Mouse (Mus musculus): ENCODE results near the gene Angpt4. TPM values are rescaled to one million over a fixed set of nuclear protein-coding genes. Genes with fewer than 3 reads are reported as not detected.

The Angpt4 gene
- total RNA-seq (2023; ENCODE audit: inconsistent age), result not detected in 4 replicates

DNA sequence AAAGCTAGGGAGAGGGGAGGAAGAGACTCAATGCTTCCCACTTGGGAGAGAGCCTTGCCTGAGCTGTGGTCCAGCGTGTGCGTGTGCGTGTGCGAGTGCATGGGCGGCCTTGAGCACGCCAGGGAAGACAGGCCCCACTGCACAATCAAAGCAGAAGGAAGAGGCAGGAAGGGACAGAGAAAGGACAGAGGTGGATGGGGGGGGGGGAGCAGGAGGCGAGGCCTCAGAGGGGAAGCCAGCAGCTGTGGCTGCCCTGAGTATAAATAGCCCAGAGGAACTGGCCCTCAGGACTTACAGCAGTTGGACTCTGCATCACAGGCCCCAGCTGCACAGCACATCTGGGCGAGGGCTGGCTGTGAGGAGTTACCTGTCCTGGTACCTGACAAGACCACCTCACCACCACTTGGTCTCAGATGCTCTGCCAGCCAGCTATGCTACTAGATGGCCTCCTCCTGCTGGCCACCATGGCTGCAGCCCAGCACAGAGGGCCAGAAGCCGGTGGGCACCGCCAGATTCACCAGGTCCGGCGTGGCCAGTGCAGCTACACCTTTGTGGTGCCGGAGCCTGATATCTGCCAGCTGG, at the start of gene Angpt4:
Gene Angpt4 (plus strand): TSS at position 292 of the 582 bp plus-strand sequence.

DNA sequence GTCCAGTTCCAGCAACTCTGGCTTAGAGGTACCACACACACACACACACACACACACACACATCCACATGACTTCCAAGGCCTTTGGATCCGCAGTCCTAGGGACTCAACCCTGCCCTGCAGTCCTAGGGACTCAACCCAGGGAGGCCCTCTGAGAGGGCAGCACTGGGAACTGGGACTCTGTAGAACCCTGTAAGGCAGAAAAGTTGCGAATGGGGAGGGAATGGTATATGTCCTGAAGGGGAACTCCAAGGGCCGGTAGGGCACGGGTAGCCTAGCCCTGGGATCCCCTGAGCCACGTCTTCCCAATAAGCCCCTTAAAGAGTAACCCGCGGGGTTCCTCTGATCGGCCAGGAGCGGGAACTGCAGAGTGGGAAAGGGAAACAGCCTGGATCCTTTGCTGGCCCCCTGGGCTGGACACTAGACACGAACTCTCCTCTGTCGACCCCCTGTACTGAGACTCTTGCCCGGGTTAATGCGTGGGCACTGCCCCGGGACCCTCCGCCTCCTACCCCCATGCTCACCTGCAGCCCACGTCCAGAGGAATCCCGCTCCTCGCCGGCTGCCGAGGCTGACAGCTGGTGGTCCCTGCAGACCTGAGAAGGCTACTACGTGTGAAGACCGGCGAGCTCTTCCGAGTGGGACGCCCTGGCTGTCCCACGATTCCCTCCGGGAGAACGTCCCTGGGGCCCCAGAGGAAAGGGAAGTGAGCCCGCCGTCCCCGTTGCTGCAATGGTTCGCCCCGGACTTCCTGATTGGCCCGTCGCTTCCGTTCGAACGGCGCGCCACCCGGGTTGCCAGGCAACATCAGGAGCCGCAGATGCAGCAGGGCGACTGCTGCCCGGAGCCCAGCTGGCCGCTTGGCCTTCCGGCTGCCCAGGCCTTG, 68.7 kb downstream of the Angpt4 start, which contains the start of gene Fam110a:
Gene Fam110a (minus strand): TSS at position 750 of the 885 bp plus-strand sequence.

Other genes starting within 250 kb of the Angpt4 start
- gene Rad21l, start 242.7 kb upstream of the Angpt4 start, total RNA-seq (2023; ENCODE audit: inconsistent age), result not detected in 4 replicates
- not detected in 4 replicates for gene Tmem74b, start 209.2 kb upstream of the Angpt4 start, total RNA-seq (2023; ENCODE audit: inconsistent age)
- 39.3 to 41.9 TPM (median 40.4 TPM) in 4 replicates for gene Psmf1, start 167.0 kb upstream of the Angpt4 start, total RNA-seq (2023; ENCODE audit: inconsistent age)
- not detected in 4 replicates for gene Rspo4, start 68.3 kb upstream of the Angpt4 start, total RNA-seq (2023; ENCODE audit: inconsistent age)
- gene Fam110a, start 69.0 kb downstream of the Angpt4 start, total RNA-seq (2023; ENCODE audit: inconsistent age), result 4.6 to 5.5 TPM (median 4.9 TPM) in 4 replicates
- gene Slc52a3, start 85.3 kb downstream of the Angpt4 start, total RNA-seq (2023; ENCODE audit: inconsistent age), result 1.6 to 2.6 TPM (median 2.1 TPM) in 4 replicates
- gene Scrt2, start 170.3 kb downstream of the Angpt4 start, total RNA-seq (2023; ENCODE audit: inconsistent age), result not detected in 4 replicates
- 0.18 TPM in 1 of 4 replicates, not detected in the others for gene Srxn1, start 194.3 kb downstream of the Angpt4 start, total RNA-seq (2023; ENCODE audit: inconsistent age)
- gene Tcf15, start 232.4 kb downstream of the Angpt4 start, total RNA-seq (2023; ENCODE audit: inconsistent age), result not detected in 4 replicates

Data from B cell, adult (primary cell).